Mouse (Mus musculus): ENCODE measurements around the gene Tmem140.

DNA sequence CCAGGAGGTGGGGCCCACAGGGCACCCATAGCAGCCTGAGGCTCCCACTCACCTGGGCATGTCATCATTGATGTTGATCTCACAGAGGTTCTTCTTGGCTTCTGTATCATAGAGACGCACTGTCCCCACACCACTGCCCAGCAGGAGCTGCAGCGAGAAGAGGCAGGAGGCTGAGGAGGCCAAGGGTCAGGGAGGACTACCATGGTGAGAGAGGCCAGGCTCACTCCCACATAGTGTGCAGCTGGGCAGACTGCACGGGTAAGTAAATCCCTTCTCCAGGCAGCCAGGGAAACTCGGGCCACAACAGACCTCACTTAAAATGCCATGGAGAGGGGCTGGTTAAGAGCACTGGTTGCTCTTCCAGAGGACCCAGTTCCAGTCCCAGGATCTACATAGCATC is 26.2 kb downstream of the Tmem140 start:
- TF ChIP-seq CTCF (IDR thresholded peaks at IDR 0.05; ENCODE audit: control insufficient read depth, insufficient read depth, insufficient read length): no peak
- TF ChIP-seq MAX (IDR thresholded peaks at IDR 0.05): no peak
- TF ChIP-seq MYOD1 (IDR thresholded peaks at IDR 0.05; ENCODE audit: control insufficient read depth, insufficient read length, low read depth): no peak
- no peak for TF ChIP-seq CEBPB (IDR thresholded peaks at IDR 0.05; ENCODE audit: low read depth)
- no peak for TF ChIP-seq USF1 (IDR thresholded peaks at IDR 0.05; ENCODE audit: low read depth)
- no peak for TF ChIP-seq MYOG (IDR thresholded peaks at IDR 0.05; ENCODE audit: control insufficient read depth, extremely low read depth, insufficient read length)

Measured in C2C12 (cell line).